Mouse (Mus musculus) erythroblast, embryonic 14.5 days (primary cell): ENCODE measurements around the gene Ccdc83.

Experiments used
- GATA1 ChIP-seq: IDR thresholded peaks from 2 replicates; pipeline ENCODE4 v1.6.1; 2012; ENCODE audit warnings: low read length, inconsistent platforms, mixed read lengths
- TAL1 ChIP-seq: IDR thresholded peaks from 3 replicates; pipeline ENCODE4 v1.6.1; 2012; ENCODE audit warnings: low read length, inconsistent platforms, mixed read lengths

- no peak for TF ChIP-seq TAL1
- TF ChIP-seq GATA1 = no peak
These were observed 34.1 kb downstream of the Ccdc83 start for GRCm38 (mm10) chr7:90231431-90231830.
